Mouse (Mus musculus) heart, embryonic 14.5 days (tissue): Measurements from ENCODE around the gene Man1a. TPM values are rescaled to one million over a fixed set of nuclear protein-coding genes. Genes with fewer than 3 reads are reported as not detected.
A peak's percentile ranks its signal among the peaks of the same experiment; 100 is the strongest.

Experiments used
- ATAC-seq: fragments of 200-750 bp; cut with Nextera tagmentation; 2 replicates; pipeline ENCODE4 v1.8.0; 2017; ENCODE audit warnings: low read depth, moderate TSS enrichment; ENCODE audit not compliant: insufficient number of reproducible peaks, insufficient read depth, low FRiP score
- H3K27ac ChIP-seq, 2 experiments: fragments of 200-500 bp in 1 of 2; fragments of 300-500 bp in 1 of 2; sonication (generic) in 1 of 2; replicated peaks in 1 of 2; 2 replicates each; pipeline ENCODE4 v1.5.1; 2012 to 2014; ENCODE audit warnings: low read depth in 2 of 2, low read length in 2 of 2, control low read depth in 1 of 2, mild to moderate bottlenecking in 1 of 2, mixed read lengths in 1 of 2; ENCODE audit not compliant: control insufficient read depth in 1 of 2, insufficient read depth in 1 of 2
- H3K27me3 ChIP-seq: fragments of 300-500 bp; sonication (generic); 2 replicates; pipeline ENCODE4 v1.6.1; 2014; ENCODE audit warnings: mild to moderate bottlenecking, low read length, control low read depth; ENCODE audit not compliant: control insufficient read depth, insufficient read depth
- H3K36me3 ChIP-seq: fragments of 300-500 bp; sonication (generic); 2 replicates; pipeline ENCODE4 v1.6.1; 2014; ENCODE audit warnings: mild to moderate bottlenecking, control low read depth, low read length, mixed read lengths; ENCODE audit not compliant: control insufficient read depth, insufficient read depth
- H3K4me1 ChIP-seq, 2 experiments: fragments of 200-500 bp in 1 of 2; fragments of 300-500 bp in 1 of 2; sonication (generic) in 1 of 2; 2 replicates each; pipeline ENCODE4 v1.6.1; 2012 to 2014; ENCODE audit warnings: low read length in 2 of 2, control low read depth in 1 of 2, mixed read lengths in 1 of 2; ENCODE audit not compliant: control insufficient read depth in 2 of 2, insufficient read depth in 2 of 2
- H3K4me2 ChIP-seq: fragments of 300-500 bp; sonication (generic); 2 replicates; pipeline ENCODE4 v1.6.1; 2014; ENCODE audit warnings: mild to moderate bottlenecking, low read length
- H3K4me3 ChIP-seq, 2 experiments: fragments of 200-500 bp in 1 of 2; fragments of 300-500 bp in 1 of 2; sonication (generic) in 1 of 2; 2 replicates each; pipeline ENCODE4 v1.5.1; 2012 to 2014; ENCODE audit warnings: low read length in 2 of 2, mild to moderate bottlenecking in 2 of 2, control low read depth in 1 of 2, low read depth in 1 of 2, moderate library complexity in 1 of 2; ENCODE audit not compliant: control insufficient read depth in 1 of 2, insufficient read depth in 1 of 2
- H3K9ac ChIP-seq: fragments of 300-500 bp; sonication (generic); 2 replicates; pipeline ENCODE4 v1.6.1; 2014; ENCODE audit warnings: mild to moderate bottlenecking, low read length
- H3K9me3 ChIP-seq: fragments of 300-500 bp; sonication (generic); 2 replicates; pipeline ENCODE4 v1.6.1; 2016; ENCODE audit warnings: low read length, control low read depth; ENCODE audit not compliant: control insufficient read depth
- WGBS: fragments of 180-500 bp; shearing (Covaris S2); extraction: QIAGEN DNeasy Blood & Tissue Kit; methylation state at CpG from one replicate; pipeline ENCODE4 v1.1.7; 2014; 5-methylcytosine and 5-hydroxymethylcytosine counted together
- polyA plus RNA-seq: library from polyadenylated mRNA; unstranded; fragments of >200 nt; fragmentation: Nextera tagmentation; extraction: Ambion mirVana; gene quantifications from 2 replicates; pipeline ENCODE4 v1.2.1, GENCODE M21; 2014

Gene Man1a
- polyA plus RNA-seq, 1 experiment from 2014 or later = 8.1 TPM

DNA sequence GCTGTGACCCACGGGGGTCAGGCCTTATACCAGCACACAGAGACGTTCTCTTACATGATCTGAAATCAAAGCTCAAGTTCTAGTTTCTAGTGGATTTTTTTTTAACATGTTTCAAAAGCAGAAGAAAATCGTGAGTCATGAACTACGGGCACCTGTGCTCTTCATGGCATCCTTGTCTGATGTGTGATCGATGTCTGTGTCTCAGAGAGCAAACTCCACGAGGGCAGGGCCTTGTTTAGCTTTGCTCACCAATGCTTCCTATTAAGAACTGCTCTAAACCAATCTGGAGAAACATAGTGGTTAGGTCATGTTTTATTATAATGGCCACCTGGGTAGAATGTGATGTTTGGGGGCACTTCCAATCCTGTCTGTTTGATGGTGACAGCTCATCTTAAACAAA, 13.5 kb upstream of the Man1a start:
- ATAC-seq = no peak
- WGBS = 86% methylated on average over 6 of the region's 6 CpGs
- no peaks in the 10 kb centered on the region for H3K9me3 ChIP-seq

DNA sequence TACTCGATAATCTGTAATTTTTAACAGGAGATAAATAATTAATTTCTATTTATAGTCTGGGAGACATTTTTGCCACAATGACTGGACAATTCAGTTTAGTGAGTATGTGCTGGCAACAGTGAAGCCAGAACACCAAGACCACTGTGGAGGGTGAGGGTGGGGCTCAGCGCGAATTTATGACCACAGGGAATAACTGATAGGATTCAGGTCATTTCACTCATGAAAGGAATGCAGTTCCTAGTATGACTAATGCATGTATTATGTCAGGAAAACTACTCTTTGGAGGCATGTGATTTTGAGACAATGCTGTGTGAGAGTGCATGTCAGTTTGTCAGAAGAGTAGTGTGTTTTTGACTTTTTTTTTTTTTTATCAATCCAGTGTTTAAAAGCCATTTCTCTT, 10.9 kb upstream of the Man1a start:
- H3K4me1 ChIP-seq = no peaks in the 10 kb centered on the region
- H3K36me3 ChIP-seq = no peaks in the 10 kb centered on the region
- H3K4me3 ChIP-seq = no peak overlapping the region
- H3K9ac ChIP-seq = no peak overlapping the region
- H3K4me2 ChIP-seq = no peak overlapping the region
- H3K27ac ChIP-seq = no peak overlapping the region
- 69% methylated on average over 3 of the region's 3 CpGs for WGBS
- H3K9me3 ChIP-seq = no peaks in the 10 kb centered on the region
- no peak for ATAC-seq
- no peaks in the 10 kb centered on the region for H3K27me3 ChIP-seq

More for the DNA sequence above, 13.5 kb upstream of the Man1a start:
- no peaks in the 10 kb centered on the region for H3K36me3 ChIP-seq
- no peaks in the 10 kb centered on the region for H3K27me3 ChIP-seq
- no peak overlapping the region for H3K4me3 ChIP-seq
- H3K27ac ChIP-seq = no peak overlapping the region
- H3K4me2 ChIP-seq = no peak overlapping the region
- H3K4me1 ChIP-seq = no peaks in the 10 kb centered on the region
- no peak overlapping the region for H3K9ac ChIP-seq

DNA sequence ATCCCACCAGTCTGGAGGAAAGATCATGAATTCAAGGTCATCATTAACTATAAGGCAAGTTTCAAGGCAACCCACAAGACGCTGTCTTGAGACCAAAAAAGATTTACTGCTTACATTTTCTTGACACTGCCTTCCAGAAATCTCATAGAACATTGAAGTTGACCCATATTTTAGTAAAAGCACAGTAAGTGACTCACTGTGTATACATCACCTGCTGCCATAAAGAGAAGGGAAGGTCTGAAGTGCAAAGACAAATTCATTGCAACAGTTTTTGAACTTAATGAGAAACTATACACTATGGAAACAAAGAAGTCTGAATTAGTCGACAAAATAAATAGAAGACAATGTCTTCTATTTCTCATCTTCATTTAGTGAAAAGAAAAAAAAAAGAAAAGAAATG, 8.7 kb upstream of the Man1a start:
- Histone ChIP-seq H3K9me3 (no peaks in the 10 kb centered on the region), H3K9ac (no peak overlapping the region), H3K4me3 (no peak overlapping the region), H3K4me1 (no peaks in the 10 kb centered on the region), H3K27me3 (no peaks in the 10 kb centered on the region), H3K4me2 (no peak overlapping the region), H3K36me3 (no peaks in the 10 kb centered on the region), H3K27ac (no peak overlapping the region)
- no peak for ATAC-seq
- WGBS = 83% methylated on average over 2 of the region's 2 CpGs

DNA sequence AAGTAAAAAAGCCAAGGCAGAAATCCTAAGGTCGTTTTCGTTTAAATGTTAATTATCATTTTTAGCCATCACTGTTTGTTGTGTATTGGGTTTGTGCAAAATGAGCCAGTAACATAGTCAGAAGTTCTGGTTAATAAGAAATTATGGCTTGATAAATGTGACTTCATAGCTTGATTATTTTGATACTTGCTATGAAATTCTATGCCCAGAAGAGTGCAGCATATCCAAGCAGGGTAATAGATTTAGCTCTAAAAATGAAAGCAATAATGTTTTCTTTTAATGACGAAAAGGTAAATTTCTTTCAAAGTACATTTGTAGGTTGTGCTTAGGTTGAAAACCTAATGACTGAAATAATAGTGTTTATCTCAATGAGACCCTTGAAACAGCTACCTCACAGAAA, 596 bp upstream of the Man1a start:
- 0 out of 2 replicates have a peak overlapping the region, but pooled peaks have one; percentile 83 for H3K4me2 ChIP-seq
- 50% methylated on average over 3 of the region's 3 CpGs for whole genome bisulfite sequencing

DNA sequence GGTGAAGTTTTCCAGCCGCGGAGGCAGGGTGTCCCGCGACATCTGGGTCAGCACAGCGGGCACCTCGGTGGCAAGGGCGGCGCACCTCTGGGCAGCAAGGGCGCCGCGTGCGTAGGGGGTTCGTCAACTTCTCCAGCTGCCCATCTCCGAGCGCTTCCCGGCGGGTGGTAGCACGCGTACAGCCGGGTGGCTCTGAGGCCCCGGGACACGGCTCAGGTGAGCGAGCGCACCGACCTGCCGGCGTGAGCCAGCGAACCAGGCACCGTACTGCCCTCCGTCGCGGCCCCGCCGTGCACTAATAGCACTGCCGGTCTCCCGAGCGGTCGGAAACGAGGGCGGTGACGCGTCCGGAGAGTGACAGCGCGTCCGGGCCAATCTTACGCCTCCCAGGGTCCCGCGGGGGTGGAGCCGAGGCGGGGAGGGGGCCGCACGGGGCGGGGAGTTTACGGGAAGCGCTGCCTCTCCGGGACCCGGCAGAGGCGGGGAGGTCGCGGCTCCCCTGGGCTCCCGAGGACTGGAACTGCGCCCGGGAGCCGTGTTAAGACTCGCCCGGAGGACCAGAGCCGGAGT, 883 bp downstream of the Man1a start:
- no peaks in the 10 kb centered on the region for H3K9me3 ChIP-seq
- H3K4me2 ChIP-seq = peak overlapping the region; percentile 83
- no peaks in the 10 kb centered on the region for H3K27me3 ChIP-seq
- under 1% methylated on average over 66 of the region's 68 CpGs for WGBS
- peak overlapping the region; percentile 78 for H3K9ac ChIP-seq
- ATAC-seq = peak; percentile 98
- H3K4me3 ChIP-seq = peak overlapping the region; percentile 66 to 78
- H3K4me1 ChIP-seq = peaks cover 12 to 26% of the 10 kb centered on the region in 2 experiments
- peak overlapping the region; percentile 39 to 52; a peak in 3 of 4 replicates for H3K27ac ChIP-seq
- H3K36me3 ChIP-seq = no peaks in the 10 kb centered on the region

More for the DNA sequence above, 596 bp upstream of the Man1a start:
- Histone ChIP-seq H3K9me3 (no peaks in the 10 kb centered on the region), H3K4me3 (no peak overlapping the region), H3K4me1 (peaks cover 12 to 26% of the 10 kb centered on the region in 2 experiments), H3K36me3 (no peaks in the 10 kb centered on the region), H3K27me3 (no peaks in the 10 kb centered on the region), H3K9ac (0 out of 2 replicates have a peak overlapping the region, but pooled peaks have one; percentile 78), H3K27ac (no peak overlapping the region)
- no peak for ATAC-seq

DNA sequence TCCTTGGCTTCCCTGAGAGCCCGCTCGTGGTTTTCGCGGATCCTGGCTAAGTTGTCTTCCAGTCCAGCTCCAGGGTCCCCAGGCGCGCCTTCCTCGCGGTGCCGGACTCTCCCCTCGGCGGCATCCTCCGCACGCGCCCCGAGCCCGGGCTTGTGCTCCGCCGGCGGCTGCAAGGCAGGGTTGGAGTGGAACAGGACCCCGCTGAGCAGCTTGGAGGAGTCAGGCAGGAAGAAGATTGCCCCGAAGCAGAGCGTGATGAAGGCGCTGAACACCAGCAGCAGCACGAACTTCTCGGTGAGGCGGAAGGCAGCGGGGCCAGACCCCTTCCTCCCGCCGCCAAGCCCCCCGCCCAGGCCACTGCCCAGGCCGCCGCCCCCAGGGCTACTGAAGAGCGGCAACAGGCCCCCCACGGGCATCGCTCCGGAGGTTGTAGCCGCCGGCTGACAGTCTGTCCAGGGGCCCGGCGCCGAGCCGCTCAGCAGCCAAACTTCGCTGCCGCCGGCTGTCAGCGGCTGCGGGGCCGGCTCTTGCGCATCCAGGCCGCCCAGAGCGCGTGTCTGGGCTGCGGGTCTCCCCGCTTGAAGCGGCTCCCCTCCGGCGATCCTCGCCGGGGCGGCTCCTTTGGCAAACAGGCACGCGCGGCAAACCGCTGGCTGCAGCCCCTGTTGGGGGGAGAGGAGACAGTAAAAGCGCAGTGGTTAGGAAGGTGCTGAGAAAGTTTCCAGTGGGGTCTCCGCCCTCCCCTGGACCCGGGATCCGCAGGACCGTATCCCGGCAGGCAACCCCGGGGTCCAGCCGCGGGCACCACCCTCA, 1.6 kb downstream of the Man1a start:
- peak overlapping the region; percentile 83 for H3K4me2 ChIP-seq
- under 1% methylated on average over 70 of the region's 73 CpGs for WGBS

DNA sequence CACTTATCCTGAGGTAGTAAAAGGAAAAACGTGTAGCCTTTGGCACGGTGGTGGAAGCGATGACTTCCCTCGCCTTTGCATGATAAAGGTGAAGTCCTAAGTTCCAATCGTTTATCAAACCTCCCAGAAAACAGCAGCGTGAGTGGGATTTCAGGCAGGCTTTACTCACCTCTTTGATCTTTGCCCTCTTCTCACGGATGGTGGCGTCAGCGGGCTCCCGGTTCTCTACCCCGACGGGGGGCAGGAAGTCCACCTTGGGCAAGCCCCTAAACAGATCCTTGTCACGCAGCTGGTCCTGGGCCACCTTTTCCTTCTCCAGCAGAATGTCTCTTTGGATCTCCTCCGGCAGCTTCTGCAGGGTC, 2.2 kb downstream of the Man1a start:
- Histone ChIP-seq H3K4me2 (peak overlapping the region; percentile 83), H3K36me3 (no peaks in the 10 kb centered on the region), H3K27ac (no peak overlapping the region), H3K4me3 (peak overlapping the region; percentile 66 to 78), H3K27me3 (no peaks in the 10 kb centered on the region), H3K9me3 (no peaks in the 10 kb centered on the region), H3K4me1 (peaks cover 12 to 28% of the 10 kb centered on the region in 2 experiments), H3K9ac (peak overlapping the region; percentile 78)
- 0% methylated on average over 14 of the region's 14 CpGs for WGBS
- ATAC-seq = no peak

More for the DNA sequence above, 1.6 kb downstream of the Man1a start:
- Histone ChIP-seq H3K4me1 (peaks cover 12 to 26% of the 10 kb centered on the region in 2 experiments), H3K36me3 (no peaks in the 10 kb centered on the region), H3K27me3 (no peaks in the 10 kb centered on the region), H3K27ac (peak overlapping the region; percentile 28 to 39; a peak in 1 of 4 replicates), H3K9me3 (no peaks in the 10 kb centered on the region), H3K9ac (peak overlapping the region; percentile 78), H3K4me3 (peak overlapping the region; percentile 66 to 78)
- ATAC-seq = peak; percentile 30
